Mouse (Mus musculus): Measurements from ENCODE around the gene Ogdh. TPM values are rescaled to one million over a fixed set of nuclear protein-coding genes. Genes with fewer than 3 reads are reported as not detected.

Ogdh gene
- polyA plus RNA-seq (2017; shearing (Covaris generic)): 100 to 1,000 TPM; 173 to 213 TPM

DNA sequence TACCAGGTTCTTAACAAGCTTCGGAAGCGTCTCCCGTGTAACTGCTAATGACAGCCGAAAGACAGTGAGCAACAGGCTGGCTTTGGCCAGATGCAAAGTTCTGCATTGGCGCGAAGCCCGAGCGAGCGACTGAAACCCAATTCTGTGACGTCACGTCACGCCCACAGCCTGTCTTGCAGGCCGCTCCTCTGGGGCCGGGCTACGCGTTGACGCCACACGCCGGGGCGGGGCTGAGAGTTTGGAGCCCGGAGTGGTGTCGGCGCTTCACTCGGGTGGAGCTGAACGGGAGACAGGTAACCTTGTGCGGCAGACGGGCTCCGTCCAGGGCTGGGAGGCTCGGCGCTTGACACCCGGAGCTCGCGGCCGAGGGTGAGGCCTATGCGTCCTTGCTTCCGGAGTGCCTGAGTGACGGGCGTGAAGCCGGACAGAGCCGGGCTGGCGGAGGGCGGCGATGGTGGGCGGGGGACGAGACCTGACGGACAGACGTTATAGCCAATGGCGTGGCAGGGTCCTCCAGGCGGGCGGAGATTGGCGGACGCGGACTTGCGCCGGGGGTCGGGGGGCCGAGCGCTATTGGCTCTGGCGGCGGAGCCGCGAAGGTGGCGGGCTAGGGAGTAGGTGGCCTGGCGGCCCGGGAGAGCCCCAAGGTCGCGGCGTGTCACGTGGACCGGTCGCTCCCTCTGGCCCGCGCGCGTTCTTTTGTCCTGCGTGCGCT lies at the start of gene Ogdh:
TSS of gene Ogdh (plus strand) at position 233 of the 715 bp plus-strand sequence.

DNA sequence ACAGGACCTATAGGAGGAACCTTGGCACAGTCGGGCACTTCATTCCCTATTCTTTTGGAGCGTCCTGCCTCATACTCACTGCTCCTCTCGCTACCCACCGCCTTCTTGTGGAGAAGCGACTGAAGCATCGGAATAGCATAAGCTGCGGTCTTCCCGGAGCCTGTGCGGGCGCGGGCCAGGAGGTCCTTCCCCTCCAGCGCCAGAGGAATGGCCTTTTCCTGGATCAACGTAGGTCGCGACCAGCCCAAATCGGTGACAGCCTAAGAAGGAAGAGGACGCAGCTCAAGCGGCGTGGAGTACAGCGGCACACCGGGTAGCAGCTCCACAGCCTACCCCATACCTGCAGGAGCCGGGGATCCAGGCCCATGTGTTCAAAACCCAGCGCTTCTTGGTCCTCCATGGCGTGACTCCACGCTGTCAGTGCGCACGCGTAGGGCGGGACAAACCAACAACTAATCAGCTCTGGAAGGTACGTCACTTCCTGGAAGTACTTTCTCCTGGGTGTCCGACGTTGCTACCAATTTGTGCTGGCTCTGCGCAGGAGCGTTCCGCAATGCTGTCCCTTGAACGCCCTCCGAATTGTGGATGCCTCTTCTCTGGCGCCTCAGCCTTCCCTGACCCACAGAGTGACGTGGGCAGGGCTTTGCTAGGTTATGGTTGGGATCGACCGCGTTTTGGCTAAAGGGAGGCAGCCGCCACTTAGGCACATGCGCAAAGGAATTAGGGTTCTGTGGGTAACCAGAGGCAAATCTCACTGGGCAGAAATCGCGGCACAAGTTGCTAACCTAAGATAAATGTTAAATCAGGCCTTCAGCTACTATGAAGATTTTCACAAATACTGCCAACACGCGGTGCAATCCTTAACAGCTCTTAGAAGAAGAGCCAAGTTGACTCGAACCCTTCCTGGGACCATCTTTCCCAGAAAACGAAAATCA lies 23.8 kb upstream of the Ogdh start, which contains the start of gene Ddx56:
TSS of gene Ddx56 (minus strand) at position 453 of the 935 bp plus-strand sequence.

DNA sequence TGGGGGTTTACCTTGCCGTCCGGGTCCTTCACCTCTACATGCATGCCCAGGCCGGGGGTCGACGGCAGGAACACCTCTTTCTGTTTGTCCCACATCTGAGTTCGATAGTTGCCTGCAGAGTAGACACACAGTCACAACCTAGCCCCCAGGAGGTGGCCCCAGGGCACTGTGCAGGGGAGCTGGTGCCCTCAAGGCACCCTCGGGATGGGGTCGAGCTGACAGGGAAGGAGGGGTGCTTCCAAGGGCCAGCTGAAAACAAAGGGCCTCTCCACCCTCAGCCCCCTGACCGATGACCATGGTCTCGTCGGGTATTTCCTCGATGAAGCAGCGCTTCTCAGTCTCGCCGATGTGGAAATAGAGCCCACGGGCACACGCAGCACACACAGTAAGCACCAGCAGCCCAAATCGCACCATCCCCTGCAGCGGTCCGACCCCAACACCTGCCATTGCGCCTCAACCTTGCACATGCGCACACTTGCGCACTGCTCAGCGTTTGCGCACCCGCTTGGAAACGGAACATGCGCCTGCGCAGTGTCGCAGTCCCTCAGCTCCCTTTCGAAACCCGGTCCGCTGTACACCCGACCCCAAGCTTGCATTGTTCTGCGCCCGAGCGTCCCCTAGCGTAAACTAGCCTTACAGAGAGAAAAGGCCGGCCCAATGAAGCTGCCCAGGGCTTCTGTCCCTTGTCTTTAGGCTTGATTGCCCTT lies 16.9 kb upstream of the Ogdh start, which contains the start of gene Tmed4:
TSS of gene Tmed4 (minus strand) at position 484 of the 707 bp plus-strand sequence.

GRCm38 (mm10) chr11:6388726-6389413 lies 97.4 kb downstream of the Ogdh start, which contains the start of gene Zmiz2:
TSS of gene Zmiz2 (plus strand) at chr11:6389074.

Other genes with a start within 250 kb of the Ogdh start
- 10 to 100 TPM in 1 of 2 experiments, 1 to 10 TPM in 1; 6.3 to 18.0 TPM for gene Camk2b, start 225.3 kb upstream of the Ogdh start, polyA plus RNA-seq (2017; shearing (Covaris generic))
- gene A730071L15Rik, start 91.6 kb upstream of the Ogdh start, polyA plus RNA-seq (2017; shearing (Covaris generic)): under 1 TPM in 1 of 2 experiments, not detected in 1; 0.49 TPM
- 10 to 100 TPM; 42.5 to 54.4 TPM for gene Nudcd3, start 91.2 kb upstream of the Ogdh start, polyA plus RNA-seq (2017; shearing (Covaris generic))
- gene Npc1l1, start 61.5 kb upstream of the Ogdh start, polyA plus RNA-seq (2017; shearing (Covaris generic)): under 1 TPM; 0.34 to 0.77 TPM
- gene Ddx56, start 23.9 kb upstream of the Ogdh start, polyA plus RNA-seq (2017; shearing (Covaris generic)): 10 to 100 TPM; 65.5 to 90.0 TPM
- 10 to 100 TPM; 68.2 to 70.8 TPM for gene Tmed4, start 16.8 kb upstream of the Ogdh start, polyA plus RNA-seq (2017; shearing (Covaris generic))
- gene Zmiz2, start 97.4 kb downstream of the Ogdh start, polyA plus RNA-seq (2017; shearing (Covaris generic)): 10 to 100 TPM; 81.4 to 93.6 TPM
- 1,000 to 10,000 TPM; 3,718 to 4,214 TPM for gene Ppia, start 123.8 kb downstream of the Ogdh start, polyA plus RNA-seq (2017; shearing (Covaris generic))
- gene H2afv, start 152.8 kb downstream of the Ogdh start, polyA plus RNA-seq (2017; shearing (Covaris generic)): 100 to 1,000 TPM; 147 to 216 TPM
- gene Purb, start 184.3 kb downstream of the Ogdh start, polyA plus RNA-seq (2017; shearing (Covaris generic)): 10 to 100 TPM; 18.9 to 21.2 TPM
- gene Myo1g, start 229.3 kb downstream of the Ogdh start, polyA plus RNA-seq (2017; shearing (Covaris generic)): 100 to 1,000 TPM; 156 to 184 TPM

Measured in inflammation-experienced regulatory T-cells (primary cell).